Mouse (Mus musculus): ENCODE data around the gene H6pd.

The H6pd gene

DNA sequence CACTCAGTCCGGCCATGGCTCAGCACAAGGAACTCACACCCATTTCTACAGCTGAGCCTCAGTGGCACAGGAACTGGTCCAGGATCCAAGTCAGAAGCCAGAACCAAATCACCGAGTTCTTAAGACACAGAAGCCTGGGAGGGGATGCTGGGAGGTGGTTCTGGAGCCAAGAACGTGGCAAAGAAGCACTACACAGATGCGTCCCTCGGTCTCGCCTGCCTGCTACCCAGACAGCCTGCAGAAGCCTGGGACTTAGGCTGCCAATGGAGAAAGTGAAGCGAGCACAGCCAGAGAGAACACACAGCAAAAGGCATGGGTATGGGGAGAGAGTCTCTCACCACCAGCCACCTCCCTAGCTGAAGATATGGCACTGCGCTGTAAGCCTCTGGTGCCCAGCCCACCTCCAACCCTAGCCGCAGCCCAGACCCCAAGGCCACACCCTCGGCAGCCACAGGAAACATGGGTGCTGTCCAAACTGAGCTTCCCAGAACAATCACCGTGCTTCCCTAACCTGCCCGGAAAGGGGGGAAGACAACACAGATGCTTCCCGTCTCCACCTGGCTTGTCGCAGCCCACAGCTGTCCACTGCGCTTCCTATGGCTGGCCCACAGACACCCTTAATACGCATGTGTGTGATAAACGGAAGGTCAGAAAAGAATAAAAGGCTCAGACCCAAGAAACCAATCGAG, 67.6 kb downstream of the H6pd start:
- DNase-seq: no peak

DNA sequence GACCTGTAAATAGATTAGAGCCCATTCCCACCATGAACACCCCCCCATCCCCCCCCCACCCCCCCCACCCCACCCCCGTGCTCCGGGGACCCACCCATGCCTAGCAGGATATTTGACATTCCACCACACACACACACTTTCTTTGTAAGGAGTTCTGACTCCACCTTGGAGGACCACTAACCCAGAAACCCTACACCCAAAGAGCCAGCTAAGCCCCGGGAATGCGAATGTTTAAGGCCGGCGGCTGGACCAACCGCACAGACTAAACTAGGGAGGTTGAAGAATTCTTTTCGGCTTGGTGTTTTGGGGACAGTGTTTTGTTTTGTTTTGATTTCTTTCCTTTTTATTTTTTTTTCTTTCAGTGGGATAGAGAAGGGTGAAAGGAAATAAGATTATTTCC, 70.1 kb downstream of the H6pd start:
- DNase-seq: no peak

DNA sequence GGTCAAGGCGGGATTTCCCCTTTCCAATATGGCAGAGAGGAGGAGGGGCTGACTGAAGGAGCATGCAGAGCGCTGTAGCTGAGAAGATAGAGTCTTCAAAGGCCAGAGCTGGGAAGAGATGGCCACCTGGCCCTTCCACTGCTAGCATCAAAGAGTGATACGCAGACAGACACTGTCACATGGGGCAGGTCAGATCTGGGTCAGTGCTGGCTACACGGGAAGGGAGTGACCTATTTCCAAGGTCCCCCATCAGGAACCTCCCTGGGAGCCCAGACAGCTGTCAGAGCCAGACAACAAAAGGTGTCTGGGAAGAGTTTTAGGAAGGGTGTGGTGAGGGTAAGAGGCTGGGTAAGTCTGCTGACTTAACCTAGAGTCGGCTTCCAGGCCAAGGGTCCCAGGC, 71.9 kb downstream of the H6pd start:
- DNase-seq: no peak

DNA sequence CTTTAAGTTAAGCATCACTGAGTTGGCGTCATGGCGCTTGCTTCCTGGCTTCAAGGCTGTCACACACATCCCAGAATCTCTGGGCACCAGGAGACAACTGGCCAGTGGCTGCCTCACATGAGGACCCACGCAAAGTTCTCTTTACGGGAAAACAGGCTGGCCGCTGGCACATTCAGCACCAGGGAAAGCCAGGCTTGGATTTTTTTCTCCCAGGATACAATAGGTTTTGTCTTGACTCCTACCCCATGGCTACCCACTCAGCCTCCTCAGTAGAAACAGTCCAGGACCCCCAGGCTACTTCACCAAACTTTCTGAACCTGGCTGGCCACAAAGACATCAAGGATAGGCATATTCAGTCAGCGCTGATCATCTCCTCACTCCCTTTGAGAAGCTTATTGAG, 73.4 kb downstream of the H6pd start:
- no peak for DNase-seq

DNA sequence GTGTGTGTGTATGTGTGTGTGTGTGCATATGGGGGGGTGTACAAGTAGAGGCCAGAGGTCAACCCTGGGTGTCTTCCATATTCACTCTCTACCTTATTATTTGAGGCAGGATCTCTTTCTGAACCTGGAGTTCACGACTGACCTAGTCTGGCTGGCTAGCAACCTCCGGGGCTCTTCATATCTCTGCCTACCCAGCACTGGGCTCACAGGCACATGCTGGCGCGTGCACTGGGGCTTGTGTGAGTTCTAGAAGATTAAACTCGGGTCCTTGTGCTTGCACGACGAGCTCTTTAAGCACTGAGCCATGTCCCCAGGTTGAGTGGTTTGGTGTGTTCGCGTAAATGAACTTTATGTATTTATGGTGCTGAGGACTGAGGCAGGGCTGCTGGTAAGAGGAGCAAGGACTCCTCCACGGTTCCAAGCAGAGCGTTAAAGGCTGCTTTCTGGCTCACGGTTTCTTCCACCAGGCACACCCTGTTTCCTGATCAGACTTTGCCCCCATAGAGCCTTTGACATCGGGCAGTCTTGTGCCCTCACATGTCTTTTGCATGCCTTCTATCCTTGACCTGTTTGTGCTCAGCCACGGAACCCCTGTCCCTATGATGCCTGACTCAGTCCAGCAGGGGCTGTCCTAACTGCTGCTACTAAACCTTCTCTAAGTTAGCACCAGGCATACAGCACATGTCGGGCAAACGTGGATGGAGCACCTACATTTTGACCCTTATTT, 75.1 kb downstream of the H6pd start:
- DNase-seq: no peak

DNA sequence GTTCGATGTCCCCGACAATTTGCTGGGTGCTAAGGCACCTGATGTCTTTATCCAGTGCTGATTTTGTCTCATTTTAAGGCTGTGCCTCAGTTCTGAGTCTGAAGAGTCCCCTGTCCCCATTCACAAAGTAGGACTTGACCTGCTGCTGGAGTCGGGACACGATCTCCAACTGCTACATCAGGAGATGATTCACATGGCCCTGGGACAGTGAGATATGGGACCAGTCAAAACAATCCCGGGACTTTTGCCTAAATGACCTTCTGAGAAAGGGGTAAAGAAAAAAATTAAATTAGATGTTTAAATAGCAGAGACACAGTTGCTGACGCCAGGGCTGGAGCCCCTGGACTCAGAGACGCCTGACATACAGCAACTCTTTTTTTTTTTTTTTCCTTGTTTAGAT, 75.8 kb downstream of the H6pd start:
- no peak for DNase-seq

DNA sequence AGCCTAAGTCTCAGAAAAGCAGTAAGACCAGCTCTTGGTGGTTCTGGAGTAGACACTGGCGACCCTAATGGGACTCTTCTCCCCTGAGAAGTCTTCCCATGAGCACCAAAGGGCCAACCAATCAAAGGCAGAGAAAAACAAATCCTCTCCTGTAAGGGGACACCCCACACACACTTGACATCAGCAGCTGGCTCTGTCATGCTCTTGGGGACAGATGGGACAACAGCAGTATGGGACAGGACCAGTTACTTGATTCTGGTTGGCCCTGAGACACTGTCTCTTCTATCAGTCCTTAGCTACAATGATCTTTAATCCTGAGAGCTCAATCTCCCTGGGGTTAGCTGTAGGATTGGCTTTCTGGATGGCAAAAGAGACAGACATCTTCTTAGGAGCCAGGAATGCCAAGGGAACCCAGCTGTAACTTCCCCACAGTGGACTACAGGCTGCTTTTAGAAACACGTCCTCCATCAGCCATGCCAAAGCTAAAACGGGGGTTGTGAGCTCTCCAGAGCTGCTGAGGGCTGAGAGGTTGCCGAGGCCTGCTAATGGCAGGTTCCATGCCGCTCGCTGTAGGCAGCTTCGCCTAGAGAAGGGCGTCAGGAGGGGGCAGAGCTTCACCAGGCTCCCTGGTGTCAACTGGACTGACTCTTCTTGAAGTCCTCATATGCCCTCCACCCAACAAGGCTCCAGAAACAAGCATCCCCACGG, 76.6 kb downstream of the H6pd start:
- DNase-seq: no peak

DNA sequence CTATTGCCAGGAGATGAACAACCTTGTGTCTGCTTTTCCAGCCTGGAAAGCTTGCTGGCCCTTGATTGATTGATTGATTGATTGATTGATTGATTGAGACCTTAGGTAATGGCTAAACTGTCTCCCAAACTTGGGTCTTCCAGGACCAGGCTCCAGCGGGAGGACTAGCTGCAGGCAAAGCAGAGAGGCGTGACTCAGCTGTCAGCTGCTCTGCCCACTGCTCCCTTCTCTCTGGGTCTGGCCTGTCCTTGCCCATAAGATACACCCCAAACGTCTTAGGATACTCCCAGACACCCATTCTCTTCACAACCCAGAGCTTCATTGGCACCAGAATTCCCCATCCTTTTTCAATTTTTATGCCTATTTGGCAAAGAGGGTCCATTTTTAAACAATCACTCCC, 78.1 kb downstream of the H6pd start:
- no peak for DNase-seq

Measured in cerebellum, adult 9-10 months (tissue).